Mouse (Mus musculus) heart, embryonic 15.5 days (tissue): Measurements from ENCODE around the gene Tubb4b. TPM values are rescaled to one million over a fixed set of nuclear protein-coding genes. Genes with fewer than 3 reads are reported as not detected.

Experiments
- ATAC-seq: fragments of 200-750 bp; cut with Nextera tagmentation; replicated peaks from 2 replicates; pipeline ENCODE4 v1.8.0; 2017; ENCODE audit warnings: low read depth, moderate TSS enrichment; ENCODE audit not compliant: insufficient number of reproducible peaks, insufficient read depth, low FRiP score
- H3K27ac ChIP-seq: fragments of 300-500 bp; sonication (generic); 2 replicates; pipeline ENCODE4 v1.5.1; 2015; ENCODE audit warnings: mild to moderate bottlenecking, inconsistent platforms
- H3K27me3 ChIP-seq: fragments of 300-500 bp; sonication (generic); 2 replicates; pipeline ENCODE4 v1.6.1; 2015; ENCODE audit warnings: inconsistent platforms
- H3K36me3 ChIP-seq: fragments of 300-500 bp; sonication (generic); 2 replicates; pipeline ENCODE4 v1.6.1; 2015; ENCODE audit warnings: mild to moderate bottlenecking, inconsistent platforms
- H3K4me1 ChIP-seq: fragments of 300-500 bp; sonication (generic); replicated peaks from 2 replicates; pipeline ENCODE4 v1.6.1; 2015; ENCODE audit warnings: inconsistent platforms
- H3K4me2 ChIP-seq: fragments of 300-500 bp; sonication (generic); 2 replicates; pipeline ENCODE4 v1.6.1; 2015; ENCODE audit warnings: inconsistent platforms, mild to moderate bottlenecking, moderate library complexity
- H3K4me3 ChIP-seq: fragments of 300-500 bp; sonication (generic); 2 replicates; pipeline ENCODE4 v1.5.1; 2015; ENCODE audit warnings: mild to moderate bottlenecking, inconsistent platforms
- H3K9ac ChIP-seq: fragments of 300-500 bp; sonication (generic); 2 replicates; pipeline ENCODE4 v1.6.1; 2015; ENCODE audit warnings: mild to moderate bottlenecking, inconsistent platforms
- H3K9me3 ChIP-seq: fragments of 300-500 bp; sonication (generic); replicated peaks from 2 replicates; pipeline ENCODE4 v1.6.1; 2016; ENCODE audit warnings: inconsistent platforms
- WGBS: fragments of 180-500 bp; shearing (Covaris S2); methylation state at CpG from one replicate; pipeline ENCODE4 v1.1.7; 2015; ENCODE audit warnings: mixed read lengths; 5-methylcytosine and 5-hydroxymethylcytosine counted together
- polyA plus RNA-seq: library from polyadenylated mRNA; unstranded; fragments of >200 nt; fragmentation: Nextera tagmentation; extraction: Ambion mirVana; gene quantifications from 2 replicates; pipeline ENCODE4 v1.2.1, GENCODE M21; 2015

Gene Tubb4b
- 358 and 463 TPM in 2 replicates for polyA plus RNA-seq

GRCm38 (mm10) chr2:25224492-25224765, at the start of gene Tubb4b:
Gene Tubb4b (minus strand): TSS chr2:25224702.
- H3K36me3 ChIP-seq, result peaks cover 11% of the 10 kb centered on the region; the same call in 1 of the 2 replicates
- H3K9me3 ChIP-seq, result no peaks in the 10 kb centered on the region
- peaks cover 25% of the 10 kb centered on the region for H3K4me1 ChIP-seq
- H3K27me3 ChIP-seq, result 0 out of 2 replicates have a peak, but pooled peaks cover 2% of the 10 kb centered on the region
- 0% methylated on average over 17 of the region's 17 CpGs for WGBS
- peak within 1 kb of the TSS; percentile 98 for H3K27ac ChIP-seq
- no peak for ATAC-seq
- H3K4me3 ChIP-seq, result peak within 1 kb of the TSS; percentile 73
- peak within 1 kb of the TSS; percentile 76 for H3K9ac ChIP-seq
- peak within 1 kb of the TSS; percentile 85 for H3K4me2 ChIP-seq

DNA sequence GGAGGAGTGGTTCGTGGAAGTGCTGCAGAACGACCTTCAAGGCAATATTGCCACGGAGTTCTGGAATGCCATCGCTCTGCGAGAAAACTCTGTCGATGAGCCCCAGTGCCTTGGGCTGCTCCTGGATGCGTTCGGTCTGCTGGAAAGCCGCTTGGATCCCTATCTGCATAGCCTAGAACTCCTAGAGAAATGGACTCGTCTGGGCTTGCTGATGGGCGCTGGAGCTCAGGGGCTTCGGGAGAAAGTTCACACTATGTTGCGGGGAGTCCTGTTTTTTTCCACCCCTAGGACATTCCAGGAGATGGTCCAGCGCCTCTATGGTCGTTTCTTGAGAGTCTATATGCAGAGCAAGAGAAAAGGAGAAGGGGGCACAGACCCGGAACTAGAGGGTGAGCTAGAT, 48.5 kb upstream of the Tubb4b start:
- Histone ChIP-seq H3K27me3 (no peaks in the 10 kb centered on the region), H3K9me3 (no peaks in the 10 kb centered on the region), H3K36me3 (peaks cover 61% of the 10 kb centered on the region), H3K4me3 (peak overlapping the region; percentile 96), H3K4me2 (peak overlapping the region; percentile 92), H3K9ac (peak overlapping the region; percentile 75), H3K27ac (peak overlapping the region; percentile 92), H3K4me1 (peaks cover 21% of the 10 kb centered on the region)
- no peak for ATAC-seq
- WGBS, result 28% methylated on average over 15 of the region's 16 CpGs

GRCm38 (mm10) chr2:25272515-25272914, 48.0 kb upstream of the Tubb4b start:
- H3K27ac ChIP-seq, result peak overlapping the region; percentile 92
- peak overlapping the region; percentile 96 for H3K4me3 ChIP-seq
- H3K36me3 ChIP-seq, result peaks cover 56% of the 10 kb centered on the region
- no peaks in the 10 kb centered on the region for H3K9me3 ChIP-seq
- peak overlapping the region; percentile 92 for H3K4me2 ChIP-seq
- ATAC-seq, result peak; percentile 30
- no peaks in the 10 kb centered on the region for H3K27me3 ChIP-seq
- H3K4me1 ChIP-seq, result peaks cover 24% of the 10 kb centered on the region
- H3K9ac ChIP-seq, result peak overlapping the region; percentile 75
- WGBS, result under 1% methylated on average over 29 of the region's 29 CpGs

GRCm38 (mm10) chr2:25271827-25272511, 47.5 kb upstream of the Tubb4b start, which contains the start of the genes Ssna1 and Anapc2:
Gene Ssna1 (minus strand): TSS chr2:25272438.
Gene Anapc2 (plus strand): TSS chr2:25272478.
- under 1% methylated on average over 55 of the region's 55 CpGs for WGBS
- H3K9me3 ChIP-seq, result no peaks in the 10 kb centered on the region
- peak within 1 kb of the TSS; percentile 92 for H3K4me2 ChIP-seq
- ATAC-seq, result peak; percentile 97
- peaks cover 30% of the 10 kb centered on the region for H3K4me1 ChIP-seq
- H3K27me3 ChIP-seq, result no peaks in the 10 kb centered on the region
- H3K36me3 ChIP-seq, result peaks cover 51% of the 10 kb centered on the region
- peak within 1 kb of the TSS; percentile 88 for H3K9ac ChIP-seq
- peak within 1 kb of the TSS; percentile 96 for H3K4me3 ChIP-seq
- peak within 1 kb of the TSS; percentile 92 for H3K27ac ChIP-seq

GRCm38 (mm10) chr2:25267746-25268309, 43.3 kb upstream of the Tubb4b start:
- Histone ChIP-seq H3K4me2 (no peak overlapping the region), H3K27ac (no peak overlapping the region), H3K27me3 (peaks cover 15% of the 10 kb centered on the region), H3K9ac (peak overlapping the region; percentile 11; the same call in 1 of the 2 replicates), H3K36me3 (peaks cover 16% of the 10 kb centered on the region; the same call in 1 of the 2 replicates), H3K4me1 (peaks cover 57% of the 10 kb centered on the region), H3K9me3 (no peaks in the 10 kb centered on the region), H3K4me3 (no peak overlapping the region)
- WGBS, result 74% methylated on average over 4 of the region's 4 CpGs
- no peak for ATAC-seq

- H3K4me1 ChIP-seq, result peaks cover 58% of the 10 kb centered on the region
These were observed 42.7 kb upstream of the Tubb4b start for GRCm38 (mm10) chr2:25267241-25267640.

GRCm38 (mm10) chr2:25266720-25267119, 42.2 kb upstream of the Tubb4b start:
- no peak overlapping the region for H3K9ac ChIP-seq
- H3K36me3 ChIP-seq, result peaks cover 16% of the 10 kb centered on the region; the same call in 1 of the 2 replicates
- H3K27ac ChIP-seq, result no peak overlapping the region
- H3K9me3 ChIP-seq, result no peaks in the 10 kb centered on the region
- H3K27me3 ChIP-seq, result peaks cover 15% of the 10 kb centered on the region
- no peak for ATAC-seq
- H3K4me3 ChIP-seq, result no peak overlapping the region
- H3K4me2 ChIP-seq, result 0 out of 2 replicates have a peak overlapping the region, but pooled peaks have one; percentile 31
- WGBS, result 26% methylated on average over 2 of the region's 2 CpGs
- H3K4me1 ChIP-seq, result peaks cover 61% of the 10 kb centered on the region

More at GRCm38 (mm10) chr2:25267241-25267640, 42.7 kb upstream of the Tubb4b start:
- no peak overlapping the region for H3K4me3 ChIP-seq
- no peaks in the 10 kb centered on the region for H3K9me3 ChIP-seq
- H3K9ac ChIP-seq, result peak overlapping the region; percentile 11; the same call in 1 of the 2 replicates
- H3K27ac ChIP-seq, result no peak overlapping the region
- H3K4me2 ChIP-seq, result no peak overlapping the region
- peaks cover 16% of the 10 kb centered on the region; the same call in 1 of the 2 replicates for H3K36me3 ChIP-seq
- ATAC-seq, result no peak
- H3K27me3 ChIP-seq, result peaks cover 15% of the 10 kb centered on the region

- Histone ChIP-seq H3K4me3 (no peak overlapping the region), H3K27ac (no peak overlapping the region), H3K9ac (no peak overlapping the region), H3K36me3 (peaks cover 16% of the 10 kb centered on the region; the same call in 1 of the 2 replicates), H3K9me3 (no peaks in the 10 kb centered on the region), H3K27me3 (peaks cover 15% of the 10 kb centered on the region), H3K4me2 (peak overlapping the region; percentile 31), H3K4me1 (peaks cover 55% of the 10 kb centered on the region)
- WGBS, result 56% methylated on average over 6 of the region's 6 CpGs
- ATAC-seq, result no peak
These were observed 41.6 kb upstream of the Tubb4b start for GRCm38 (mm10) chr2:25265897-25266656.

GRCm38 (mm10) chr2:25264851-25265250, 40.3 kb upstream of the Tubb4b start:
- Histone ChIP-seq H3K36me3 (peaks cover 7% of the 10 kb centered on the region; the same call in 1 of the 2 replicates), H3K9me3 (no peaks in the 10 kb centered on the region), H3K4me1 (peaks cover 50% of the 10 kb centered on the region), H3K4me3 (no peak overlapping the region), H3K27ac (no peak overlapping the region), H3K9ac (no peak overlapping the region), H3K27me3 (peaks cover 15% of the 10 kb centered on the region), H3K4me2 (no peak overlapping the region)
- ATAC-seq, result no peak
- WGBS, result 63% methylated on average over 3 of the region's 3 CpGs

GRCm38 (mm10) chr2:25264286-25264660, 39.8 kb upstream of the Tubb4b start:
- Histone ChIP-seq H3K27ac (no peak overlapping the region), H3K36me3 (peaks cover 1% of the 10 kb centered on the region; the same call in 1 of the 2 replicates), H3K9ac (peak overlapping the region; percentile 67; the same call in 1 of the 2 replicates), H3K4me2 (peak overlapping the region; percentile 100), H3K4me1 (peaks cover 50% of the 10 kb centered on the region), H3K27me3 (peaks cover 15% of the 10 kb centered on the region), H3K4me3 (no peak overlapping the region), H3K9me3 (no peaks in the 10 kb centered on the region)
- WGBS, result 75% methylated on average over 5 of the region's 5 CpGs
- ATAC-seq, result no peak
